Mouse (Mus musculus): ENCODE measurements around the gene Olfr149.

DNA sequence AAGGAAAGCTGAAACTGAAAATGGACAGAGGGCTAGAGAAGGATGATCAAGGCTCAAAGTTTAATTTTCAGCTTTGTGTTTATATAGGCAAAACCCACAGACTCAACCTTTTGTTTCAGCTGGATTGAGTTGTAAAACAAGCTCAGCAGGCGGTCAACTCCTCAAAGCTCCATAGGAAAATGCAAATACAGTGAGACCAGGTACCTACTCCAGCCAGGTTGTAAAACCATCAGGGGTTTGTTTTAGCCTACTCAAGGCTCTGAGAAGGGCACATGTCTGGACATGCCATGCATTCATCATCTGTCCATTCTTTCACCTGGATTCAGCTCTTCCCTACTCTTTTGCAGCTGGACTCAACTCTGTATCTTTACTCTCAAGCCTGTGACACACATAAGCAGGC, 33.8 kb upstream of the Olfr149 start:
- TF ChIP-seq CTCF (conservative IDR thresholded peaks at IDR 0.05; ENCODE audit: insufficient read depth, insufficient read length, low read depth, low read length) (no peak), POLR2A (IDR thresholded peaks at IDR 0.05; ENCODE audit: low read depth, low read length) (no peak)

Measured in kidney, adult 2 months (tissue).